Mouse (Mus musculus) lung, adult 2 months (tissue): ENCODE measurements around the gene Ffar3.

ENCODE experiments used
- CTCF ChIP-seq: fragments of 200-500 bp; IDR thresholded peaks from 2 replicates; pipeline ENCODE4 v1.5.1; 2011; ENCODE audit warnings: mild to moderate bottlenecking, low read length, control low read depth; ENCODE audit not compliant: insufficient read depth
- POLR2A ChIP-seq: fragments of 200-500 bp; IDR thresholded peaks from 2 replicates; pipeline ENCODE4 v1.6.1; 2011; ENCODE audit warnings: low read depth, mild to moderate bottlenecking, control low read depth, low read length, borderline replicate concordance; ENCODE audit errors: extremely low read depth

GRCm38 (mm10) chr7:30805924-30806323 lies 50.1 kb downstream of the Ffar3 start:
- no peak for TF ChIP-seq POLR2A
- TF ChIP-seq CTCF, result peak; percentile 39; the same call in 1 of the 2 replicates
